Mouse (Mus musculus) layer of hippocampus, adult 2 months (tissue): Measurements from ENCODE around the gene Elp6. TPM values are rescaled to one million over a fixed set of nuclear protein-coding genes. Genes with fewer than 3 reads are reported as not detected.
"Not testable (repeated sequence)": the region's sequence is repeated elsewhere in the genome, so short reads cannot be mapped to it uniquely, and the experiment has no call there.

Experiments
- DNase-seq, 2 experiments: peaks; one replicate each; pipeline ENCODE4 v3.0.0; 2022; ENCODE audit warnings: low spot score in 2 of 2
- H3K27ac ChIP-seq: fragments of 200-600 bp; 2 replicates; pipeline ENCODE4 v1.8.1; 2022
- H3K4me3 ChIP-seq: fragments of 200-600 bp; 2 replicates; pipeline ENCODE4 v1.8.1; 2022; ENCODE audit warnings: mild to moderate bottlenecking
- CTCF ChIP-seq: fragments of 200-600 bp; conservative IDR thresholded peaks from 2 replicates; pipeline ENCODE4 v1.8.1; 2022; ENCODE audit warnings: antibody characterized with exemption, mild to moderate bottlenecking, moderate library complexity
- total RNA-seq, 2 experiments: library from RNA; stranded (reverse); gene quantifications; 2 replicates each; pipeline ENCODE4 v1.2.3; 2021

Elp6 gene
- total RNA-seq, 2 experiments from 2014 or later: 14.8 to 14.9 TPM

- H3K4me3 ChIP-seq: no peak overlapping the region
- no peak overlapping the region for H3K27ac ChIP-seq
- DNase-seq: no peak
- TF ChIP-seq CTCF: no peak
These were observed 23.2 kb downstream of the Elp6 start for GRCm38 (mm10) chr9:110328178-110328577.

GRCm38 (mm10) chr9:110328946-110329630, 24.1 kb downstream of the Elp6 start:
- Histone ChIP-seq H3K4me3 (no peak overlapping the region), H3K27ac (no peak overlapping the region)
- DNase-seq: no peak
- no peak for TF ChIP-seq CTCF

GRCm38 (mm10) chr9:110329655-110330054, 24.7 kb downstream of the Elp6 start:
- H3K27ac ChIP-seq: no peak overlapping the region
- no peak for DNase-seq
- no peak overlapping the region for H3K4me3 ChIP-seq
- TF ChIP-seq CTCF: no peak

- DNase-seq: no peak
- H3K27ac ChIP-seq: no peak overlapping the region
- no peak for TF ChIP-seq CTCF
- H3K4me3 ChIP-seq: no peak overlapping the region
These were observed 25.4 kb downstream of the Elp6 start for GRCm38 (mm10) chr9:110330341-110330740.

GRCm38 (mm10) chr9:110330913-110331312, 25.9 kb downstream of the Elp6 start:
- H3K27ac ChIP-seq, H3K4me3 ChIP-seq, DNase-seq: not testable (repeated sequence)

- peak within 1 kb of the TSS; percentile 89 for H3K4me3 ChIP-seq
- H3K27ac ChIP-seq: peak within 1 kb of the TSS; percentile 81
- DNase-seq: peak; percentile 96 to 99
- TF ChIP-seq CTCF: peak; percentile 95
These were observed 28.3 kb downstream of the Elp6 start, which contains the start of gene Scap for GRCm38 (mm10) chr9:110333135-110333895. Gene Scap, plus strand, starts transcription at chr9:110333288.

GRCm38 (mm10) chr9:110333896-110334259, 28.9 kb downstream of the Elp6 start:
- DNase-seq: no peak
- Histone ChIP-seq H3K27ac (peak overlapping the region; percentile 81), H3K4me3 (peak overlapping the region; percentile 89)
- TF ChIP-seq CTCF: no peak

- H3K27ac ChIP-seq: peak overlapping the region; percentile 46; the same call in 1 of the 2 replicates
- no peak for DNase-seq
- TF ChIP-seq CTCF: no peak
These were observed 29.9 kb downstream of the Elp6 start for GRCm38 (mm10) chr9:110334849-110335248.

GRCm38 (mm10) chr9:110340037-110340750, 35.2 kb downstream of the Elp6 start:
- no peak for DNase-seq
- H3K4me3 ChIP-seq: no peak overlapping the region
- no peak overlapping the region for H3K27ac ChIP-seq
- no peak for TF ChIP-seq CTCF

More at GRCm38 (mm10) chr9:110334849-110335248, 29.9 kb downstream of the Elp6 start:
- H3K4me3 ChIP-seq: no peak overlapping the region

- DNase-seq: no peak
- no peak for TF ChIP-seq CTCF
- Histone ChIP-seq H3K4me3 (no peak overlapping the region), H3K27ac (no peak overlapping the region)
These were observed 37.0 kb downstream of the Elp6 start for GRCm38 (mm10) chr9:110342008-110342407.

- Histone ChIP-seq H3K4me3 (no peak overlapping the region), H3K27ac (no peak overlapping the region)
- TF ChIP-seq CTCF: no peak
- DNase-seq: no peak
These were observed 38.8 kb downstream of the Elp6 start for GRCm38 (mm10) chr9:110343805-110344204.

GRCm38 (mm10) chr9:110345057-110345739, 40.2 kb downstream of the Elp6 start:
- no peak for DNase-seq
- Histone ChIP-seq H3K4me3 (no peak overlapping the region), H3K27ac (no peak overlapping the region)
- no peak for TF ChIP-seq CTCF
